Mouse (Mus musculus) megakaryocyte, embryonic 14.5 days (primary cell): ENCODE measurements around the gene Tab1. TPM values are rescaled to one million over a fixed set of nuclear protein-coding genes. Genes with fewer than 3 reads are reported as not detected.

ENCODE experiments used
- H3K27me3 ChIP-seq: replicated peaks from 2 replicates; pipeline ENCODE3; 2012; ENCODE audit warnings: inconsistent platforms
- H3K36me3 ChIP-seq: replicated peaks from 2 replicates; pipeline ENCODE3; 2012; ENCODE audit warnings: low read length, inconsistent platforms, mixed read lengths
- H3K4me1 ChIP-seq: 2 replicates; pipeline ENCODE4 v1.6.1; 2012; ENCODE audit warnings: inconsistent platforms
- H3K4me3 ChIP-seq: replicated peaks from 2 replicates; pipeline ENCODE3; 2012; ENCODE audit warnings: moderate library complexity, mild to moderate bottlenecking, inconsistent platforms
- H3K9me3 ChIP-seq: 2 replicates; pipeline ENCODE4 v1.6.1; 2012; ENCODE audit warnings: inconsistent platforms
- FLI1 ChIP-seq: IDR thresholded peaks from 2 replicates; pipeline ENCODE4 v1.6.1; 2012; ENCODE audit warnings: low read length, inconsistent platforms, mixed read lengths
- GATA1 ChIP-seq: IDR thresholded peaks from 3 replicates; pipeline ENCODE4 v1.6.1; 2012; ENCODE audit warnings: mixed read lengths, low read length, inconsistent platforms, borderline replicate concordance
- polyA plus RNA-seq: library from polyadenylated mRNA; stranded (reverse); fragments of >175 nt; gene quantifications from 2 replicates; pipeline ENCODE4 v1.2.3, GENCODE M21; 2012; ENCODE audit warnings: low replicate concordance; ENCODE audit not compliant: insufficient read depth

The Tab1 gene
- polyA plus RNA-seq, result 9.9 and 10.9 TPM in 2 replicates

GRCm38 (mm10) chr15:80132993-80133586 is at the start of gene Tab1:
Gene Tab1, plus strand, starts transcription at chr15:80133127.
- Histone ChIP-seq H3K4me1 (peaks cover 89% of the 10 kb centered on the region), H3K27me3 (no peaks in the 10 kb centered on the region), H3K9me3 (no peaks in the 10 kb centered on the region), H3K4me3 (peak within 1 kb of the TSS; percentile 97), H3K36me3 (peaks cover 37% of the 10 kb centered on the region)
- TF ChIP-seq FLI1 (no peak), GATA1 (no peak)

GRCm38 (mm10) chr15:80083276-80083731 is 49.6 kb upstream of the Tab1 start:
- Histone ChIP-seq H3K4me3 (peak overlapping the region; percentile 91), H3K36me3 (peaks cover 46% of the 10 kb centered on the region), H3K27me3 (no peaks in the 10 kb centered on the region), H3K4me1 (peaks cover 45% of the 10 kb centered on the region), H3K9me3 (peaks cover 7% of the 10 kb centered on the region; the same call in 1 of the 2 replicates)
- TF ChIP-seq GATA1 (no peak), FLI1 (peak; percentile 59; the same call in 1 of the 2 replicates)

- no peaks in the 10 kb centered on the region for H3K27me3 ChIP-seq
- no peak for TF ChIP-seq FLI1
- no peak for TF ChIP-seq GATA1
- peaks cover 41% of the 10 kb centered on the region for H3K4me1 ChIP-seq
- H3K4me3 ChIP-seq, result peak overlapping the region; percentile 91
- peaks cover 41% of the 10 kb centered on the region for H3K36me3 ChIP-seq
- peaks cover 7% of the 10 kb centered on the region; the same call in 1 of the 2 replicates for H3K9me3 ChIP-seq
Observed at GRCm38 (mm10) chr15:80083740-80084139, 49.2 kb upstream of the Tab1 start.

- Histone ChIP-seq H3K4me3 (no peak overlapping the region), H3K4me1 (peaks cover 38% of the 10 kb centered on the region), H3K36me3 (peaks cover 4% of the 10 kb centered on the region), H3K27me3 (no peaks in the 10 kb centered on the region), H3K9me3 (peaks cover 7% of the 10 kb centered on the region; the same call in 1 of the 2 replicates)
- TF ChIP-seq GATA1, result no peak
Observed at GRCm38 (mm10) chr15:80087406-80088012, 45.4 kb upstream of the Tab1 start.

- Histone ChIP-seq H3K27me3 (no peaks in the 10 kb centered on the region), H3K4me3 (no peak overlapping the region), H3K36me3 (peaks cover 2% of the 10 kb centered on the region), H3K9me3 (peaks cover 7% of the 10 kb centered on the region; the same call in 1 of the 2 replicates), H3K4me1 (peaks cover 47% of the 10 kb centered on the region)
- no peak for TF ChIP-seq FLI1
Observed at GRCm38 (mm10) chr15:80088637-80089036, 44.3 kb upstream of the Tab1 start.

- Histone ChIP-seq H3K4me3 (no peak overlapping the region), H3K4me1 (peaks cover 57% of the 10 kb centered on the region), H3K27me3 (no peaks in the 10 kb centered on the region), H3K36me3 (peaks cover 8% of the 10 kb centered on the region), H3K9me3 (peaks cover 7% of the 10 kb centered on the region; the same call in 1 of the 2 replicates)
- TF ChIP-seq FLI1 (no peak), GATA1 (no peak)
Observed at GRCm38 (mm10) chr15:80090155-80090554, 42.8 kb upstream of the Tab1 start.

GRCm38 (mm10) chr15:80090741-80091120 is 42.2 kb upstream of the Tab1 start:
- H3K4me1 ChIP-seq, result peaks cover 61% of the 10 kb centered on the region
- H3K27me3 ChIP-seq, result no peaks in the 10 kb centered on the region
- H3K9me3 ChIP-seq, result peaks cover 7% of the 10 kb centered on the region; the same call in 1 of the 2 replicates
- TF ChIP-seq FLI1 (no peak), GATA1 (no peak)
- H3K36me3 ChIP-seq, result peaks cover 8% of the 10 kb centered on the region
- H3K4me3 ChIP-seq, result peak overlapping the region; percentile 99

GRCm38 (mm10) chr15:80091121-80091955 is 41.6 kb upstream of the Tab1 start, which contains the start of the genes Syngr1 and Rpl3:
Gene Syngr1, plus strand, starts transcription at chr15:80091334.
Gene Rpl3, minus strand, starts transcription at chr15:80091868.
- Histone ChIP-seq H3K36me3 (peaks cover 12% of the 10 kb centered on the region), H3K27me3 (no peaks in the 10 kb centered on the region), H3K9me3 (peaks cover 6% of the 10 kb centered on the region; the same call in 1 of the 2 replicates), H3K4me3 (peak within 1 kb of the TSS; percentile 99), H3K4me1 (peaks cover 67% of the 10 kb centered on the region)
- TF ChIP-seq FLI1, result no peak
- no peak for TF ChIP-seq GATA1

- no peak for TF ChIP-seq FLI1
- TF ChIP-seq GATA1, result no peak
- peaks cover 74% of the 10 kb centered on the region for H3K4me1 ChIP-seq
- no peaks in the 10 kb centered on the region for H3K9me3 ChIP-seq
- H3K36me3 ChIP-seq, result peaks cover 13% of the 10 kb centered on the region
- no peaks in the 10 kb centered on the region for H3K27me3 ChIP-seq
- peak overlapping the region; percentile 99 for H3K4me3 ChIP-seq
Observed at GRCm38 (mm10) chr15:80092041-80092441, 40.9 kb upstream of the Tab1 start.
